Mouse (Mus musculus): ENCODE measurements around the gene Nrxn1. TPM values are rescaled to one million over a fixed set of nuclear protein-coding genes. Genes with fewer than 3 reads are reported as not detected.

The Nrxn1 gene
- total and polyA plus RNA-seq, 3 experiments, result 0.22 TPM; not detected in 2

DNA sequence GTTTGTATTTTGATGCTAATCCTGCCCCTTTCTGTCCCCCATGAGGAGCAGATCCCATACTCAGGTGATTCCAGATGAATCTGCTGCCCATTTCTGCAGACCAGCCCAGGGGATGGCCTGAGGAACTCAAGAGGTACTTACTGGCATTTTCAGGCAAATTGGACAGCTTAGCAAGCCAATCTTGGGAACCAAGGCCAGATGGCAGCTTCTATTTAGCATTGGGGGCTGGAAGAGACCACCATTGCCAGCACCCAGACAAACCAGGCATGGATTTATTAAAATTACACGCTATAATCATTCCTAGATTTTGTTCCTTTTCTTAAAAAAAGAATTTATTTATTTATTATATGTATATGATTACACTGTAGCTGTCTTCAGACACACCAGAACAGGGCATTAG lies 1076.2 kb downstream of the Nrxn1 start:
- TF ChIP-seq GATA1 (IDR thresholded peaks at IDR 0.05; ENCODE audit: borderline replicate concordance, low read length) (no peak), CTCF (IDR thresholded peaks at IDR 0.05; ENCODE audit: low read depth, low read length) (no peak), POLR2AphosphoS5 (IDR thresholded peaks at IDR 0.05; ENCODE audit: insufficient replicate concordance, low read depth, low read length) (no peak), GATA2 (IDR thresholded peaks at IDR 0.05; ENCODE audit: borderline replicate concordance, low read depth, low read length) (no peak), TAL1 (conservative IDR thresholded peaks at IDR 0.05; ENCODE audit: low read depth, low read length) (no peak)
- Histone ChIP-seq H3K36me3 (replicated peaks) (no peaks in the 10 kb centered on the region), H3K9me3 (replicated peaks) (0 out of 2 replicates have a peak, but pooled peaks cover 4% of the 10 kb centered on the region), H3K27me3 (ENCODE audit: insufficient read depth, low read length) (no peaks in the 10 kb centered on the region), H3K4me1 (ENCODE audit: insufficient read depth, low read depth, low read length) (no peaks in the 10 kb centered on the region), H3K4me3 (ENCODE audit: low read depth, low read length) (no peak overlapping the region)
- ATAC-seq (ENCODE audit: extremely low read depth, insufficient number of reproducible peaks, low FRiP score, poor library complexity, severe bottlenecking) (no peak), DNase-seq (ENCODE audit: low spot score) (no peak)

DNA sequence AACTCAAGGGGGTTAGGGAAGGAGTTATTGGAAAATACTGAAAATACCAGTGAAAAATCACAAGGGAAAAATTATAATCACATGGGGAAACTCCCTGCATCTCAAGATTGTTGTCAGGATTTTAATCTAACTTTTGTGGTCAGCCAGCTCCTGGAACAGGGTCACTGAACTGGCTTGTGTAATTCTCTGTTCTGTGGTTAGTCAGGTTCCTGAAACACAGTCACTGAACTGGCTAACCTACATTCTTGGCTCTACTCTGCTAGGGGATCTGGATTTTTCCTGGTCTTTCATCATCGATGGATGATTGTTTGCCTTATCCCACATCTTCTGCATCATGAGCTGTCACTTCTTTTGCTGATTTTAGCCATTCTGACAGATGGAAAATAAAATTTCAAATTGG lies 1081.1 kb downstream of the Nrxn1 start:
- Histone ChIP-seq H3K4me3 (ENCODE audit: low read depth, low read length) (no peak overlapping the region), H3K4me1 (ENCODE audit: insufficient read depth, low read depth, low read length) (no peaks in the 10 kb centered on the region), H3K27me3 (ENCODE audit: insufficient read depth, low read length) (no peaks in the 10 kb centered on the region), H3K36me3 (replicated peaks) (no peaks in the 10 kb centered on the region), H3K9me3 (replicated peaks) (no peaks in the 10 kb centered on the region)
- ATAC-seq (ENCODE audit: extremely low read depth, insufficient number of reproducible peaks, low FRiP score, poor library complexity, severe bottlenecking) (no peak), DNase-seq (ENCODE audit: low spot score) (no peak)
- no peak for TF ChIP-seq TAL1 (conservative IDR thresholded peaks at IDR 0.05; ENCODE audit: low read depth, low read length)
- TF ChIP-seq GATA2 (IDR thresholded peaks at IDR 0.05; ENCODE audit: borderline replicate concordance, low read depth, low read length), result no peak
- TF ChIP-seq GATA1 (IDR thresholded peaks at IDR 0.05; ENCODE audit: borderline replicate concordance, low read length), result no peak
- no peak for TF ChIP-seq CTCF (IDR thresholded peaks at IDR 0.05; ENCODE audit: low read depth, low read length)
- no peak for TF ChIP-seq POLR2AphosphoS5 (IDR thresholded peaks at IDR 0.05; ENCODE audit: insufficient replicate concordance, low read depth, low read length)

DNA sequence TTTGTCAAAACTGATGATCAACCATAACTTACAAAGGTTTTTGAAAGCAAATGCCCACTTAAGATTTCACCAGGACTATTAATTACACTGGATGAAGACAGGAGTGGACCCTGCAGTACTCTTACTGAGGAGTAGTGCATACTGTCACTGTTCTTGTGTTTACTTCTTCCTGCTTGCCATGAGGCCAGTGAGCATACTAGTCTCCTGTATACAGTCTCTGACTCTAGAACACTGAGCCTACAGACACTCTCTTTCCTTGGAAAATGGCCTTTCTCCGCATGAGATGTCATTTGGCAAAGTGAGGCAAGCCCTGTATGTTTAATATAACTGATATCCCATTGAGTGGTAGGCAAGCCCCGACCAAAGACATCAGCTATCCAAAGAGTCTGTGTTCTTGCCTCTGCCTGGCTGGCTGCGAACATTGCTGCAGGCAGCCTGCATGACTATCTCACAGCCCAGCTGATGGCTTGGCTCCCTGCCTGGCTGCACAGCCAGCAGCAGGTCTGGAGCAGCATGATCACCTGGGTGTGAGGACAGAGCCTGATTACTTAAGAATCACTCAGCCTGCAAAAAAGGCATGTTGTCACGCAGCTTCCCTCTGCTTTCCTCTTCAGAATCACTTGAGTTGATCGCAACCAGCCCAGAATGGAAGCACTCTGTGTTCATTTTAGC lies 1085.3 kb downstream of the Nrxn1 start:
- Histone ChIP-seq H3K27me3 (ENCODE audit: insufficient read depth, low read length) (no peaks in the 10 kb centered on the region), H3K4me3 (ENCODE audit: low read depth, low read length) (no peak overlapping the region), H3K9me3 (replicated peaks) (no peaks in the 10 kb centered on the region), H3K4me1 (ENCODE audit: insufficient read depth, low read depth, low read length) (no peaks in the 10 kb centered on the region), H3K36me3 (replicated peaks) (no peaks in the 10 kb centered on the region)
- no peak for TF ChIP-seq TAL1 (conservative IDR thresholded peaks at IDR 0.05; ENCODE audit: low read depth, low read length)
- TF ChIP-seq GATA2 (IDR thresholded peaks at IDR 0.05; ENCODE audit: borderline replicate concordance, low read depth, low read length), result no peak
- no peak for TF ChIP-seq POLR2AphosphoS5 (IDR thresholded peaks at IDR 0.05; ENCODE audit: insufficient replicate concordance, low read depth, low read length)
- no peak for TF ChIP-seq GATA1 (IDR thresholded peaks at IDR 0.05; ENCODE audit: borderline replicate concordance, low read length)
- no peak for TF ChIP-seq CTCF (IDR thresholded peaks at IDR 0.05; ENCODE audit: low read depth, low read length)
- ATAC-seq (ENCODE audit: extremely low read depth, insufficient number of reproducible peaks, low FRiP score, poor library complexity, severe bottlenecking) (no peak), DNase-seq (ENCODE audit: low spot score) (no peak)

DNA sequence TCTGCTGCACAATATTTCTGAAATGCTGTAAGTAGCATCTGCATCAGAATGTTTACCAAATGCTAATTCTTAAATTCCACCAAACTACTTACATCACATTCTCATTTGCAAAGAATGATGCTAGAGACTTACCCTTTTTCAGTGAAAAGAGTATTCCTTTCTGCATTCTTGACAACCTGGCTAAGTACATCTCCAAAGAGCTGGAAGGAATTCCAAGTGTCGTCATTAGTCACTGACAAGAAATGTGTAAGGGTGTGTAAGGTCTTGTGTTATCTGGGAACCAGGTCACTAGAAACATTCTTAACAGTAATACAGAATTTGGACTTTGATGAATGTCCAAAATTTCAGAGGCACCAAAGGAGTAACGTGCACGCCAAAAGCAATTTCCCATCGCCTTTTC lies 1102.2 kb downstream of the Nrxn1 start:
- ATAC-seq (ENCODE audit: extremely low read depth, insufficient number of reproducible peaks, low FRiP score, poor library complexity, severe bottlenecking) (no peak), DNase-seq (ENCODE audit: low spot score) (no peak)
- H3K4me3 ChIP-seq (ENCODE audit: low read depth, low read length), result no peak overlapping the region
- no peak for TF ChIP-seq POLR2AphosphoS5 (IDR thresholded peaks at IDR 0.05; ENCODE audit: insufficient replicate concordance, low read depth, low read length)
- TF ChIP-seq CTCF (IDR thresholded peaks at IDR 0.05; ENCODE audit: low read depth, low read length), result no peak
- no peak for TF ChIP-seq GATA1 (IDR thresholded peaks at IDR 0.05; ENCODE audit: borderline replicate concordance, low read length)
- TF ChIP-seq TAL1 (conservative IDR thresholded peaks at IDR 0.05; ENCODE audit: low read depth, low read length), result no peak
- no peak for TF ChIP-seq GATA2 (IDR thresholded peaks at IDR 0.05; ENCODE audit: borderline replicate concordance, low read depth, low read length)
- H3K27me3 ChIP-seq (ENCODE audit: insufficient read depth, low read length), result no peaks in the 10 kb centered on the region
- H3K9me3 ChIP-seq (replicated peaks), result no peaks in the 10 kb centered on the region
- no peaks in the 10 kb centered on the region for H3K4me1 ChIP-seq (ENCODE audit: insufficient read depth, low read depth, low read length)
- H3K36me3 ChIP-seq (replicated peaks), result no peaks in the 10 kb centered on the region

Measured in G1E (cell line).